Mouse (Mus musculus) liver, adult (tissue): ENCODE measurements around the gene B3gnt4.

Source experiments
- GATA4 ChIP-seq: IDR thresholded peaks from 2 replicates; pipeline ENCODE4 v1.6.1; 2014; ENCODE audit warnings: mild to moderate bottlenecking, low read length; ENCODE audit not compliant: insufficient replicate concordance

B3gnt4 gene

GRCm38 (mm10) chr5:123523692-123524392 lies 13.6 kb downstream of the B3gnt4 start, which contains the start of gene Diablo:
Gene Diablo, minus strand, starts transcription at chr5:123524176.
- TF ChIP-seq GATA4: peak; percentile 5; the same call in 1 of the 2 replicates

- no peak for TF ChIP-seq GATA4
These were observed 14.1 kb downstream of the B3gnt4 start for GRCm38 (mm10) chr5:123524393-123524750.

- TF ChIP-seq GATA4: no peak
These were observed 15.0 kb downstream of the B3gnt4 start, which contains the start of gene Gm49027 for GRCm38 (mm10) chr5:123525281-123525680. Gene Gm49027, minus strand, starts transcription at chr5:123525488.

GRCm38 (mm10) chr5:123525916-123526495 lies 15.7 kb downstream of the B3gnt4 start:
- TF ChIP-seq GATA4: no peak

- no peak for TF ChIP-seq GATA4
These were observed 18.4 kb downstream of the B3gnt4 start for GRCm38 (mm10) chr5:123528641-123529040.

GRCm38 (mm10) chr5:123530056-123530455 lies 19.8 kb downstream of the B3gnt4 start:
- no peak for TF ChIP-seq GATA4

- TF ChIP-seq GATA4: no peak
These were observed 23.5 kb downstream of the B3gnt4 start for GRCm38 (mm10) chr5:123533801-123534200.

- no peak for TF ChIP-seq GATA4
These were observed 45.4 kb downstream of the B3gnt4 start for GRCm38 (mm10) chr5:123555693-123556092.

- no peak for TF ChIP-seq GATA4
These were observed 46.2 kb downstream of the B3gnt4 start for GRCm38 (mm10) chr5:123556451-123556850.

- no peak for TF ChIP-seq GATA4
These were observed 49.3 kb downstream of the B3gnt4 start for GRCm38 (mm10) chr5:123559588-123559987.

- TF ChIP-seq GATA4: no peak
These were observed 50.9 kb downstream of the B3gnt4 start for GRCm38 (mm10) chr5:123561128-123561527.
